Mouse (Mus musculus): Measurements from ENCODE around the gene Scaper.

Gene Scaper

GRCm38 (mm10) chr9:55598594-55598993 lies 339.3 kb downstream of the Scaper start:
- no peak for DNase-seq

GRCm38 (mm10) chr9:55586141-55586540 lies 351.8 kb downstream of the Scaper start:
- no peak for DNase-seq

DNA sequence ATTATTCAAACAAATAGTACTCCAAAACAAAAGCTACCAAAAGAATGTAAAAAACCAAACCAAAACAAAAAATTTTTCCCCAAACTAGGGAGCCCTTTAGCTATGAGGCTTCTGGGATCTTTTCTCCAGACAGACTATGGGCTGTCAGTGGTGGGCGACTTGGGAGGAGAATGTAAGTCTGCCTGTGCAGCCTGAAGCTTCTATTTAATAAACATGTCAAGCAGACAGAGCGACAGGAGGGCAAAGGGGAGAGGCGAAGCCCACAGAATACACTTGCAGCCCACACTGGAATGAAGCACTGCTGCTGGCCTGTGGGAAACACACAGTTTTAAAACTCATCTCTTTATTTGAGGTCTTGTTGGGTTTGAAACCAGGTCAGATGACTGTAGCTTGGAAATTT lies 356.5 kb downstream of the Scaper start:
- DNase-seq = no peak

DNA sequence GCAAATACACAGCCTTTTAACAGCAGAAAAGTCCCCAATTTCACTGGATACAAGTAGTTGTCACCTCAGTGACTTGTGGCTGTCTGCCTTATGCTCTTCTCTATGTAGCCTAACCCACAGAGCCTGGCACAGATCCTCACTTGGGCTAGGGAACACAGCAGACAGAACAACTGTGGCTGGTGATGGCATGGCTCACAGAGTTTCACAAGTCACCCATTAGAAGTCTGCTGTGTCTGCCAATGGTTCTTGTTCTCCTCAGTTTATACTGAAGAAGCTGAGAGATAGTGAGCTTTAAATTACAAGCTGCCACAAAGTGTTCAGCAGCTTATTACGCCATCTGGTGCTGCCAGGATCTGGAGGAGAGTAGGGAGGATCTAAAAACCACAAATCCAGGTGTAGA lies 361.3 kb downstream of the Scaper start:
- no peak for DNase-seq

DNA sequence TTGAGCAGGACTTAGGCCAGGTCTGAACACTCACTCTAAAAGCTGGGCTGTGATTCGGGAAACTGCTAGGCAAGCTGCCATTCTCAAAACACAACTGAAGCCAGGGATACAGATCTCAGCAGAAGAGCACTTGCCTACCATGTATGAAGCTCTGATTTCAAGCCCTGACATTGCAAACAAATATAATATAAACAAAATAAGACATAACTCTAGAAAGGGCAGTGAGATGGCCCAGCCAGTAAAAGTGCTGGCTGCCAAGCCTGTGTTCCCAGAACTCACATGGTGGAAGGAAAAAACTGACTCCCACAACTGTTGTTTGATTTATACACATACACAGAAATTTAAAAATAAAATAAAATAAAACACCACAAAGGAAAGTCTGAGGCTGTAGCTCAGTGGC lies 366.8 kb downstream of the Scaper start:
- DNase-seq = no peak

DNA sequence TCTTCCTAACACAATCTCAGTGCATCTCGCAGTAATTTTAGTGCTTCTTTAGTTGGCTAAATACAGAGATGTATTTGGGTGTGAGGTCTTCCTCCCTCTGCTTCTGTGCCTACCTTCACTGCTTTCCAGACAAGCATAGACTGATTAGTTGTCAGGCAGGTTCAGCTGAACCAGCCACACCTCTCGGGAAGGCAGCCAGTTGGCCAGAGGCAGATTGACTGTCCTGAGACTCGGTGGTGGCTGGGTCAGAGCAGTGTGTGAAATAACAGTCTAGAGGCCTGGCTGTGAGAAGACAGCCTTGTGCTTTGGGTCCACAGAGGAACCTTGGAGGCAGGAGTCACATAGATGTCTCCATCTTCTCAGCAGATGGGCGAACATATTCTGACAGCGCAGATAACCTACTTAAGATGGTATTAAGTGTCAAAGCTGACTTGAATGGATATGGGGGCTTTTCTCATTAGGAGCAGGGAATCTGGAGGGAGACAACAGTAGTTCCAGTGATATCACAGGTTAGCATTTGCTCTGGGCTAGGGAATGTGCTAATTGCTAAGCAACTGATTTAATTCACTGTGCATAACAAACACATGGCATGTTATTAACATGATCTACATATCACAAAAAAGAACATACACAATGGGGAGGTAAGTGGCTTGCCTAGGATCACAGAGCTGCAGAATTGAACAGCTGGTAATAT lies 369.3 kb downstream of the Scaper start:
- DNase-seq = no peak

- DNase-seq = no peak
Observed at GRCm38 (mm10) chr9:55560960-55561359, 377.0 kb downstream of the Scaper start.

- DNase-seq = no peak
Observed at GRCm38 (mm10) chr9:55554986-55555385, 382.9 kb downstream of the Scaper start.

- DNase-seq = no peak
Observed at GRCm38 (mm10) chr9:55549302-55549890, 388.5 kb downstream of the Scaper start.

DNA sequence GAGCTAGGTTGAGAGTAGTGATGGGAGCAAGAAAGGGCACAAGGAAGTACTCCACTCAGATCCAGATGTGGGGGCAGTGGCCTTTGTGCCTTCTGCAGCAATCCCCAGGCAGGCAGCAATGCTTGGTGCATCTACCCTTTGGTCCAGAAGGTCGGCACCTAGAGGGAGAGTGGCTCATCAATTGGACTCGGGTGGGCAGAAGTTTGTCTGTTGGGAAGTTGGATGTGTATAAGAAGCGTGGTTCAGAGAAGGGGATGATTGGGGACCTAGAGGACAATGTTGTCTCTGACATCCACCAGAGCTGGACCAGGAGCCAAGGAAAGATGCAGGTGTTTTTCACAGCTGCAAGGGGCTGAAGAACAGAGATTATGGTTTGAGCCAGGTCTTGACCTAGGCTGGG lies 389.0 kb downstream of the Scaper start:
- no peak for DNase-seq

DNA sequence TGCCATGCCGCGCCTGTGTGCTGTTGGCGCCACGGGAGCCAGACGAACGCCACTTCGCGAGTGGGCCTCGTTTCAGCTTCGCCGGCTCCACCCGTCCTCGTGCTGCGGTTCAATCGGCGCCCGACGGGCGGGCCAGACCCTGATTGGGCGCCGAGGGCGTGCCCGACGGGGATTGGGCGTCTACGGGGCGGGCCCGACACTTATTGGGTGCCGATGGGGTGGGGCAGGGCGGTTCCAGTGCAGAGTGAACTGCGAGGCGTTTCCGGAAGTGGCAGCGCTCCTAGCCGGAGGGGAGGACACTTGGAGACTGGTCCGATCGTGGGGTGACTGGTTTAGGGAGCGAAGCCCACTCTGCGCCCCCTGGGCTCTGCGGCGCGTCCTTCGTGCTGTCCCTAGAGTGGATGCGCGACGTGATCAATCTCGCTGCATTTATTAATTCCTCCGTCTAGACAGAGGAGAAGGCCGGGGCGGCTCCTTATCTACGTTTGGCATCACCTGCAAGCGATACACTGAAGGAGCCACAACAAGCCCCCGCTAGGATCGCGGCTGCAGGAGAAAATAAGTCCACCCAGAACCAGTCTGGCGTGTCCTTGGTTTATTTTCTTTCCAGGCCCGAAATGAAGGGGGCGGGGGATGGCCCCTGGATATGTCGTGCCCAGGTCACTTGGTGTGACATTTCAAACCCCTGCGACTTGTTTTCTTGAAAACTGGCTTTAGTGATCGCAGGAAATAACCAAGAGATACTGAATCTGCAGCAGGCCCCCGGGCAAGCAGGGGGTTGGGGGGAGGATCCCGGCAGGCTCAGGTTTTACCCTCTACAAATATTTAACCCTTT lies 391.5 kb downstream of the Scaper start:
- peak; percentile 65 for DNase-seq

DNA sequence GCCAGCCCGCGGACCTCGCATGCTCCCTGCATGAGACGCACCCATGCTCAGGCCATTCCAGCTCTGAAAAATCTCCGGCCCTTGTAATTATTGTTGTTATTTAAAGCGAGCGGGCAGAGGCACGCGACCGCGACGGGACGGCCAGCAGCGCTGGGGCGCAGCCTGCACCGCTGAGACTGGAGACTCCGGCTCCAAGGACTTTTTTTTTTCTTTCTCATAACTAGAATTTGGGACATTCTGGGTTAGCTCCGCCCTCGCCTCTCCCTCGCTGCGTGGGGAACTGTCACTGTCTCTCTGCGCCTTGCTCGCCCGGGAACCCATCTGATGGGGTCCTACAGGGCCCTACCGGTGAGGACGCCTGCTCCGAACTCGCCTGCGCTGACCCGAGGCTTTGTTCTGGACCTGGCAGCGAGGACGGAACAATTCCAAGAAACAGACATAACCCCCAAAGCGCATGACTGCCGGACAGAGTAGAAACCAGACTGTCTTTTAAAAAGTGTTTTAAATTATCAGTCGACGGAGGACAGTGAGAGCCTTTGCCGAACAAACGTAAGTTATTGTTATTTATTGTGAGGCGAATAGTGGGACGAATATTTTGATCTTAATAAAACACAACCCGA lies 392.3 kb downstream of the Scaper start:
- DNase-seq = no peak

- peak; percentile 67 for DNase-seq
Observed at GRCm38 (mm10) chr9:55544861-55545555, 392.9 kb downstream of the Scaper start.

DNA sequence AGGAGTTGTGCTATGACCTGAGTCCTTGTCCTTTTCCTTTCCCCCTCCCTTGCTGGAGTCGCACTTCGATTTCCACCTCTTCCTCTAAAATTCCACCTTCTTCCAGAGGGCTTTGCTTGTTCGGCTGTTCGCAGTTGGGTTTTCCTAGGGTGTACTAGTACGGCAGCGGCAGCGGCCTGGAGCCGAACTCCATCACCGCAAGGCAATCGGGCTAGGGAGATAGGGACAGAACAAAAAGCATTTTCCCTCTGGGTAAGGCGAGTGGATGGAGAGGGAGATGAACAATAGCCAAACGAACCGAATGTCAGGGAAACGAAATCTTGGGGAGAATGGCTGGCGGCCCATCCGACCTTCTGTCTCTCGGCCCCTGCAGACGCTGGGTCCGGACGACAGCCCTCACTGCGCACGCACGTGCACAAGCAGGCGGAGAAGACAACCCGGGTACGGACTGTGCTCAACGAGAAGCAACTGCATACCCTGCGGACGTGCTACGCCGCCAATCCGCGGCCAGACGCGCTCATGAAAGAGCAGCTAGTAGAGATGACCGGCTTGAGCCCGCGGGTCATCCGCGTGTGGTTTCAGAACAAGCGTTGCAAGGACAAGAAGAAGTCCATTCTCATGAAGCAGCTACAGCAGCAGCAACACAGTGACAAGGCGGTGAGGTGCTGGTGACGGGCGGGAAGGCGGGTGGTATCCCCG lies 394.1 kb downstream of the Scaper start:
- peak; percentile 75 for DNase-seq

GRCm38 (mm10) chr9:55543336-55543702 lies 394.6 kb downstream of the Scaper start:
- no peak for DNase-seq

DNA sequence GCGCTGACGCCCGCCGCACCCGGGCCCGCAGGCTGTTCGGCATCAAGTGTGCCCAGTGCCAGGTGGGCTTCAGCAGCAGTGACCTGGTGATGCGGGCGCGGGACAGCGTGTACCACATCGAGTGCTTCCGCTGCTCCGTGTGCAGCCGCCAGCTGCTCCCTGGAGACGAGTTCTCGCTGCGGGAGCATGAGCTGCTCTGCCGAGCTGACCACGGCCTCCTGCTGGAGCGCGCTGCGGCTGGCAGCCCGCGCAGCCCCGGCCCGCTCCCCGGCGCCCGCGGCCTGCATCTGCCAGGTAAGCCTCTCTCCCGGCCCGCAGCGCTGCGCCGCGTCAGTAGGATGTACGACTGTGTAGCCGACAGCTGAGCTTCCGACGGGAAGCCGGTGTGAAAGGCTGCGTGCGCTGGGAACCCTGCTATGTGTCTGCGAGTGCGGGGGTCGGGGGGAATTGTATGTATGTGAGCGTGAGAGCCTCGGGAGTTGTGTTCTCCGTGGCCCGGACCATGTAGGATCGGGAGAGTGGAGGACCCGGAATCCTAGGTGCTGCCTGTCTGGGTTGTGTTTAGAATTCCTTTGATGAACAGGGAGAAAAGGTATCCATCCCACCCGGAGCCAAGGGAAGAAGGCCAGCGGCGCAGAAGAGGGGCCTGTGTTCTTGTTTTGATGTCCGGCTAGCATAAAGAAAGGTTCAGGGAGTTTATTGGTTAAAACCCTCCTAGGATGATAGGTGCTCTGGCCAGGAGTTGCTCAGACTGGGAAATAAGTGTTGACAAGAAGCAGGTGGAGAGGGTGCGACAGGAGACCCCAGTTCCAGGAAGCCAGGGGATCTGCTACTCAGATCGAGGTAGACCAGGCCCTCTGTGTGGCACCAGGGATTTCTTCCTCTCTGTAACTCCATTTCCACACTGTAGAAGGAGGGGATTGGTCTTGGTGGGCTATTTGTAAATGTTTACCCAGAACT lies 395.3 kb downstream of the Scaper start:
- DNase-seq = peak; percentile 43

GRCm38 (mm10) chr9:55541681-55542365 lies 396.1 kb downstream of the Scaper start:
- DNase-seq = peak; percentile 60

DNA sequence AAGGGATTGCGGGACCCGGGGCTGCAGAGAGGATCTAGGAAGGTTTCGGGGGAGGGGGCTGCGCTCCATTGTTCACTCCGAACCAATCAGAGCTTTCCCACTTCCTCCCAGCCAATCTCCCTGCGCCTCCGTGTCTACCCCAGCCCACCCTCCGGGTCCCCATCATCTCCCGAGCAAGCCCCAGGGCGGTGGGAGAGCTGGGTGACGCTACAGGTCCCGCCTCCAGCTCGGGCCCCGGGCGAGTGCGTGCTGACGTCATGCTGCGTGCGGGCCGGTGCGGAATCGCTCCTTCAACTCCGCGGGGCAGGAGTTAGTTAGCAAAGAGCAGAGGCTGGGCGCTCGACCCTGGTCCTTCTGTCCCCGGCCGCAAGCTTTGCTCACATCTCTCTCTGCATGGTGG lies 397.0 kb downstream of the Scaper start:
- peak; percentile 38 for DNase-seq

DNA sequence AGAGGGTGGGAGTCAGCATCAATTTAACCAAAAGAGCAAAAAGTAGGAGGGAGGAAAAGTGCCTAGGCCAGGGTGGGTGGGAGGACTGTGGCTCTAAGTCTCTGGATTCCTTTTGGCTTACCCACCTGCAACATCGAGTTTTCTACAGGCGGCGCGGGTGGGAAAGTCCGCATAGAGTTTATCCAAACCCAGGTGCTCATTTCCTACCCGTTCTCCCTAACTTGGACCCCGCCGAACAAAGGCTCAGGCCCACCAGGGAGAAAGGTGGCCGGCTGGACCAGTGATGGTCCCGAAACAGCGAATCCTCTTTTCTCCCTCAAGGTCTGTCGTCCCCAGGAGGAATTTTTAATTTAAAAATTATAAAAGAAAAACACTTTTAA lies 397.5 kb downstream of the Scaper start:
- peak; percentile 42 for DNase-seq

DNA sequence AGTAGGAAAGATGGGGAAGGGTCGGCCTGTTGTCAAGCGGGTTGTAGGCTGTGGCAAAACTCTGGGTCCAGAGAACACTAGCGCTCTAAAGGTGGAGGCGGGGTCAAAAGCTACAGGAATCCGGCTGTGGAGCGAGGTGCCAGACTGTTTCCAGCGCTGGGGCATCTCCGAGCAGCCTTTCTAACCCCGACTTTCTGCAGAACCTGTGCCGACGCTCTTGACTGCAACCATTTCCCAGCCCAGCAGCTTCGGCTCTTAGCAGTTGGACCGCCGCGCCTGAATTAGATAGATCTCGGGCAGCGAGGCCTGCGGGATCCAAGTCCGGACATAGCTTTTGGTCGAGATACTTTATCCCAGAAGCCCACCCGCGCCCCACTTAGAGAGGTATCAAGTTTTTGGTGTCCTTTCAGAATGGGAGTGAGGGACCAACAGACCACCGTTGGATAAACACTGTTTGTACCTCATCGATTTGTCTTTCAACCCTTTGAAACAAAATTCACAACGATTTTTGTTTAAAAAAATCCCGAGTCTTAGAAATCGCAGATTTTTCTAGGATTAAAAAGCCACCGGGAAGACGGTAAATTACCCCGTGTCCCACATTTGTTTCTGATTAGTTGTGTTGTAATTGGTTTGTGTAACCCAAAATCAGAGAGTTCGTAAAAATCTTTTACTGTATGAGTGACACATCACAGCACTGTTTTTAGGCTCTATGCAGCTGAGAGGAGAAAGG lies 398.1 kb downstream of the Scaper start:
- peak; percentile 41 for DNase-seq
